Mouse (Mus musculus) left cerebral cortex, postnatal 25 days (tissue): ENCODE results near the gene Spata32. TPM values are rescaled to one million over a fixed set of nuclear protein-coding genes. Genes with fewer than 3 reads are reported as not detected.

Source experiments
- DNase-seq, 2 experiments: peaks; one replicate each; pipeline ENCODE4 v3.0.0; 2022; ENCODE audit warnings: low spot score in 2 of 2, mixed read lengths in 1 of 2
- intact Hi-C: fragments of 180-260 bp; cut with DNase I; formaldehyde crosslinking; loops from one replicate; pipeline ENCODE4 v1.15.1; 2025
- total RNA-seq, 2 experiments: library from RNA; stranded (reverse); gene quantifications; 2 replicates each; pipeline ENCODE4 v1.2.3; 2021

Spata32 gene
- total RNA-seq, 2 experiments from 2014 or later: 1.3 to 1.4 TPM

DNA sequence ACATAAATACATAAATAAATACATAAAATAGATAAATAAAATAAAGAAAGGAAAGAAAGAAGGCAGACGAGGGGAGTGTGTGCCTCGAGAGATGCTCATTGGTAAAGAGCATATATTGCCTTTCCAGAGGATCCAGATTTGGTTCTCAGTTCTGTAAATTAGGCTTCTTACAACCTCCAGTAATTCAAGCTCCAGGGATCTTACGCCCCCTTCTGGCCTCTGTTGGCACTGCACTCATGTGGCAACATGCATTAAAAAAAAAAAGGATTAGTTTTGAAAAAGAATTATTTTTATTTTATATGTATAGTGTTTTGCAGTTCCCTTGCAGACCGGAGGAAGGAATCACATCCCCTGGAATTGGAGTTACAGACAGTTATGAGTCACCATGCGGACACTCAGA, 56.1 kb downstream of the Spata32 start:
- intact Hi-C loops: no loop called here

DNA sequence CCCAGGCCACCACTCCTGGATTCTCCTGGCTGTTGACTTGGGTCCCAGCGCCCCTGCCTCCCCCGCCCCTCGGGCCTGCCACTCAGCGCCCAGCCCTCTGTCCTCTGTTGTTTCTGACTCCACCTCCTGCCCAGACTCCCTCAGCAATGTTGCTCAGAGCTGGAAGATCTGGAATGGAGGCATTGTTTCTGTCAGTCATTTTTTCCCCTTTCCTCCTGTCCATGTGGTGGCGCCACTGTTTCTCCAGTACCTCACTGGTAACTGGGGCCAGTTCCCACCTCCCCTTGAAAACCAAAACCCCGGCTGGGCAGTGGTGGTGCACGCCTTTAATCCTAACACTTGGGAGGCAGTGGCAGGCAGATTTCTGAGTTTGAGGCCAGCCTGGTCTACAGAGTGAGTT, 56.8 kb downstream of the Spata32 start:
- DNase-seq: no peak
- intact Hi-C loops: no loop called here

More for the DNA sequence above, 56.1 kb downstream of the Spata32 start:
- no peak for DNase-seq

GRCm38 (mm10) chr11:103160738-103161137, 57.5 kb downstream of the Spata32 start:
- intact Hi-C loops: no loop called here
- DNase-seq: no peak

DNA sequence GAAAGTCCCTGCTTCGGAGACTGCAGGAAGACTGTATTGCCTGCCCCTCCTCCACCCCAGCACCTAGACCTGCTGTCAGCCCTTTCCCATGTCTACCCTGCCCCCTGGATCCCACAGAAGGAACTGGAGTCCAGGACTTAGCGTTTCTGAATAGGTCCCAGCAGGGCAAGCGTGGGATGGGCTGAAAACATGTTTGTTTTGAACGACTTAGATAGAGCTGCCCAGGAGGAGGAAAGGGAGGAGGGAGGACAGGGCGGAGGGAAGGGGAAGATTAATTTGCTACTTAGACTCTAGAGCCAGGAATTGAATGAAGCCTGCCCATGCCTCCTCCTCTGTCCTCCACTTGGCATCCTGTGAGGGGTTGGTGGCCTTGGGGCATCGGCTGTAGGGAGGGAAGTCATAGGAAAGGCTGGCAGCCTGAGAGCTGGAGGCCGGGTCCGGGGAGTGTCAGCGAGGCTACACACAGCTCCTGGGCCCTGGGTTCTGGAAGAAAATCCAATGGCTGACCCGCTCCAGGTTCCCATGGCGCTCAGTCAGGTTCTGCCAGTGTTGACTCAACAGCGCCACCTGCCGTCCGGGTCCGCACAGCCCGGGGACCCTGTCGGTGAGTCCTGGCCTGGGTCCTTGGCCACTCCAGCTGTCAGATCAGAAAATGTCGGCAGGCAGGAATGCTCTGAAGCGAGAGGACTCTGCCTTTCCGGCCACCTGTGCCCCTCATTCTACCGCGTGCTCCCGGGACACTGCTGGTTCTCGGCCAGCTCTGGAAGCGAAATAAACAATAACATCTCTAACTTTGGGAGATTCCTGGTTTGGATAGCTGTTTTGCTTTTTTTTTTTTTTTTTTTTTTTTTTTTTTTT, 59.4 kb downstream of the Spata32 start:
- DNase-seq: peak; percentile 91 to 94
- intact Hi-C loops: loop anchor here (1.0 to 10.0 kb wide), 3 partner anchors 42 to 396 kb away; no protein-coding TSS in a partner anchor

Other genes with a start within 250 kb of the Spata32 start
- 100 to 1,000 TPM; 122 to 124 TPM for gene Nmt1, start 190.2 kb downstream of the Spata32 start, total RNA-seq
- 10 to 100 TPM; 67.7 to 68.1 TPM for gene Dcakd, start 190.1 kb downstream of the Spata32 start, total RNA-seq
- gene Plcd3, start 116.8 kb downstream of the Spata32 start, total RNA-seq: 10 to 100 TPM; 13.3 to 13.8 TPM
- gene Acbd4, start 116.8 kb downstream of the Spata32 start, total RNA-seq: 10 to 100 TPM; 68.9 to 70.7 TPM
- gene Hexim1, start 102.2 kb downstream of the Spata32 start, total RNA-seq: 10 to 100 TPM; 46.5 to 50.8 TPM
- gene Hexim2, start 86.0 kb downstream of the Spata32 start, total RNA-seq: 10 to 100 TPM; 11.7 to 13.6 TPM
- 100 to 1,000 TPM; 146 to 197 TPM for gene Fmnl1, start 47.3 kb downstream of the Spata32 start, total RNA-seq
- gene 1700023F06Rik, start 9.9 kb downstream of the Spata32 start, total RNA-seq: 1 to 10 TPM; 1.5 to 2.4 TPM
- gene Map3k14, start 49.0 kb upstream of the Spata32 start, total RNA-seq: 1 to 10 TPM; 4.1 to 4.3 TPM
- 10 to 100 TPM in 1 of 2 experiments, 1 to 10 TPM in 1; 7.9 to 12.4 TPM for gene Arhgap27, start 145.3 kb upstream of the Spata32 start, total RNA-seq
- gene Plekhm1, start 194.3 kb upstream of the Spata32 start, total RNA-seq: 10 to 100 TPM; 16.5 to 17.4 TPM